29 mouse cellular contexts compared by ENCODE assay signal in the genomic region with DNA sequence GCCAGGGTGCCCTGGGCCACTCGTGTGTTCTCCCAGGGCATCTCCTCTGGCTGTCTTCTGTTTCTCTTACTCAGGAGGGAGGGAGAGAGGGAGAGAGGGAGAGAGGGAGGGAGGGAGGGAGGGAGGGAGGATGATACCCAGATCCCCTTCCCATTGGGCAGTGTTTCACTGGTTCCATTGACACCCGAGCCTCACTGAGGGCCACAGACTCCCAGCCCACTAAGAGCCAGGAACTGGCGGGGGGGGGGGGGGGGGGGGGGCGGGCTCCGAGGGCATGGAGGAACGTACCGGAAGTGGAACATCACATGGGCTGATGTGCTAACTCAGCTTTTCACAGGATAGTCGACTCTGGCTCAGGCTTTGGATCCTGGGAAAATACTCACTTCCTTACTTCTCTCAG. TPM values are rescaled to one million over a fixed set of nuclear protein-coding genes. Genes with fewer than 3 reads are reported as not detected.
DNase-seq lines count a peak whose midpoint lies in the region; ATAC-seq and TF ChIP-seq lines count a peak whose summit lies in the region.
"Had no signal": no experiment of that assay in that cellular context is flagged by ENCODE, and none has a peak within 500 bp of the region (broad histone marks: within the 10 kb centered on the region; RNA-seq: fewer than 3 reads in every experiment).

No protein-coding gene starts in this region.

- H3K4me2 ChIP-seq in kidney, postnatal 0 days (ENCODE audit: low read length) = no peak overlapping the region
- H3K4me2 ChIP-seq: embryonic facial prominence, embryonic 12.5 days; limb, embryonic 13.5 days; liver, embryonic 11.5 days; midbrain, embryonic 12.5 days; neural tube, embryonic 12.5 days had no signal

- no peak for TF ChIP-seq CTCF in kidney, postnatal 0 days (IDR thresholded peaks at IDR 0.05; ENCODE audit: low read depth)
- TF ChIP-seq CTCF in testis, adult 2 months (IDR thresholded peaks at IDR 0.05; ENCODE audit: control insufficient read depth, insufficient read depth, insufficient replicate concordance, low read depth, low read length) = no peak

- no peaks in the 10 kb centered on the region for H3K9me3 ChIP-seq in heart, embryonic 10.5 days
- H3K9me3 ChIP-seq in kidney, postnatal 0 days (replicated peaks; ENCODE audit: low read length) = no peaks in the 10 kb centered on the region
- H3K9me3 ChIP-seq: embryonic facial prominence, embryonic 12.5 days; limb, embryonic 13.5 days; megakaryocyte, embryonic 14.5 days; midbrain, embryonic 12.5 days; neural tube, embryonic 12.5 days had no signal

- H3K4me3 ChIP-seq in heart, embryonic 10.5 days = no peak overlapping the region
- no peak overlapping the region for H3K4me3 ChIP-seq in kidney, postnatal 0 days (replicated peaks; ENCODE audit: low read depth, low read length)
- peak overlapping the region; percentile 35; the same call in 1 of the 2 replicates for H3K4me3 ChIP-seq in testis, adult 2 months (ENCODE audit: control insufficient read depth, low read depth, low read length)
- H3K4me3 ChIP-seq: embryonic facial prominence, embryonic 12.5 days; gastrocnemius, adult 2 months; layer of hippocampus, adult 2 months; left cerebral cortex, adult 2 months; limb, embryonic 13.5 days; megakaryocyte, embryonic 14.5 days; midbrain, embryonic 12.5 days; myocyte; neural tube, embryonic 12.5 days had no signal

- H3K9ac ChIP-seq in kidney, postnatal 0 days (ENCODE audit: low read depth, low read length) = no peak overlapping the region
- H3K9ac ChIP-seq: embryonic facial prominence, embryonic 12.5 days; limb, embryonic 13.5 days; midbrain, embryonic 12.5 days; neural tube, embryonic 12.5 days had no signal

- no peak for DNase-seq in heart, embryonic 10.5 days (ENCODE audit: low spot score)
- no peak for DNase-seq in heart, postnatal 4 days
- DNase-seq in kidney, postnatal 0 days (ENCODE audit: low spot score) = no peak
- no peak for DNase-seq in kidney, adult 18-20 months
- DNase-seq in testis, postnatal 10 days (ENCODE audit: low spot score) = no peak
- DNase-seq in spleen, postnatal 10 days (ENCODE audit: low spot score in 2 of 2) = no peak
- DNase-seq: adrenal gland, postnatal 14 days; cerebellum, adult 11 months; cerebellum, adult 9-10 months; cerebellum, postnatal 36 days; gastrocnemius, adult 2 months; gastrocnemius, postnatal 36 days; kidney, adult 2 months; kidney, postnatal 36 days; lung, postnatal 14 days; thymus, adult 2 months; thymus, postnatal 36 days had no signal

- WGBS in heart, embryonic 10.5 days = 18% methylated on average over 4 of the region's 8 CpGs
- WGBS in kidney, postnatal 0 days = 22% methylated on average over 6 of the region's 8 CpGs

- peak; percentile 25; the same call in 1 of the 2 replicates for ATAC-seq in kidney, postnatal 0 days (replicated peaks; ENCODE audit: low FRiP score, low read depth)
- ATAC-seq: forebrain, embryonic 16.5 days; hindbrain, embryonic 16.5 days had no signal

- 0 out of 2 replicates have a peak overlapping the region, but pooled peaks have one; percentile 17 for H3K27ac ChIP-seq in heart, embryonic 10.5 days
- no peak overlapping the region for H3K27ac ChIP-seq in kidney, postnatal 0 days
- H3K27ac ChIP-seq in testis, adult 2 months (ENCODE audit: control insufficient read depth, insufficient read depth, low read depth, low read length) = no peak overlapping the region
- H3K27ac ChIP-seq: embryonic facial prominence, embryonic 12.5 days; gastrocnemius, adult 2 months; layer of hippocampus, adult 2 months; left cerebral cortex, adult 2 months; limb, embryonic 13.5 days; midbrain, embryonic 12.5 days; neural tube, embryonic 12.5 days had no signal

- no peaks in the 10 kb centered on the region for H3K36me3 ChIP-seq in heart, embryonic 10.5 days
- H3K36me3 ChIP-seq in kidney, postnatal 0 days (ENCODE audit: insufficient read depth, low read length) = no peaks in the 10 kb centered on the region
- H3K36me3 ChIP-seq in testis, adult 2 months (ENCODE audit: control insufficient read depth, insufficient read depth, low read length) = no peaks in the 10 kb centered on the region
- H3K36me3 ChIP-seq: embryonic facial prominence, embryonic 12.5 days; limb, embryonic 13.5 days; midbrain, embryonic 12.5 days; neural tube, embryonic 12.5 days had no signal

- peaks cover 13% of the 10 kb centered on the region; the same call in 1 of the 2 replicates for H3K4me1 ChIP-seq in heart, embryonic 10.5 days
- H3K4me1 ChIP-seq in kidney, postnatal 0 days (replicated peaks; ENCODE audit: insufficient read depth, low read length) = no peaks in the 10 kb centered on the region
- H3K4me1 ChIP-seq in testis, adult 2 months (ENCODE audit: control insufficient read depth, insufficient read depth, low read length) = no peaks in the 10 kb centered on the region; the same call in 1 of the 2 replicates
- H3K4me1 ChIP-seq: megakaryocyte, embryonic 14.5 days had no signal

- TF ChIP-seq POLR2A in testis, adult 2 months (IDR thresholded peaks at IDR 0.05; ENCODE audit: control insufficient read depth, low read depth, low read length) = no peak

- no peaks in the 10 kb centered on the region for H3K27me3 ChIP-seq in heart, embryonic 10.5 days (ENCODE audit: insufficient read depth, poor library complexity, severe bottlenecking)
- no peaks in the 10 kb centered on the region for H3K27me3 ChIP-seq in kidney, postnatal 0 days (ENCODE audit: insufficient read depth, low read length)
- no peaks in the 10 kb centered on the region for H3K27me3 ChIP-seq in testis, adult 2 months (ENCODE audit: control insufficient read depth, insufficient read depth, low read length)
- H3K27me3 ChIP-seq: embryonic facial prominence, embryonic 12.5 days; midbrain, embryonic 12.5 days; neural tube, embryonic 12.5 days had no signal

RNA-seq across cellular contexts. Expression of a gene that starts 15.0 kb away (rescaled TPM):
- polyA plus RNA-seq in heart, embryonic 10.5 days (2016; fragmentation: Nextera tagmentation; extraction: Ambion mirVana) = 13.5 and 19.1 TPM in 2 replicates
- 10 to 100 TPM; 21.2 to 22.7 TPM for total RNA-seq in heart, postnatal 4 days (2021)
- polyA plus RNA-seq in kidney, postnatal 0 days (2015; fragmentation: Nextera tagmentation; extraction: Ambion mirVana) = 6.4 and 6.9 TPM in 2 replicates
- 0.25 and 0.43 TPM in 2 replicates for polyA plus RNA-seq in testis, adult 2 months (2012; rRNA removed)
